Mouse (Mus musculus) gastrocnemius, postnatal 25 days (tissue): ENCODE measurements around the gene Chmp4b. TPM values are rescaled to one million over a fixed set of nuclear protein-coding genes. Genes with fewer than 3 reads are reported as not detected.

Source experiments
- DNase-seq: peaks from one replicate; pipeline ENCODE4 v3.0.0; 2022
- long read RNA-seq, 2 experiments: library from polyadenylated mRNA; stranded (forward); transcript quantifications; one replicate each; pipeline ENCODE4 v2.0.0; 2021
- total RNA-seq, 2 experiments: library from RNA; stranded (reverse); gene quantifications; 1 replicate in 1 of 2; 2 replicates in 1 of 2; pipeline ENCODE4 v1.2.3; 2021

The Chmp4b gene
- total RNA-seq = 100 to 1,000 TPM; 102 TPM
- long read RNA-seq, experiment 1, partial matches to known transcripts = 0 of 10 reads
- long read RNA-seq, experiment 1, other reads (novel, unspliced or antisense) = 7 of 10 reads
- long read RNA-seq, experiment 2, partial matches to known transcripts = 6 of 15 reads
- long read RNA-seq, experiment 2, other reads (novel, unspliced or antisense) = 8 of 15 reads

- no peak for DNase-seq
These were observed at the start of gene Chmp4b for GRCm38 (mm10) chr2:154651363-154651762. Chmp4b (plus strand) TSS chr2:154651705.

- DNase-seq = no peak
These were observed 48.4 kb upstream of the Chmp4b start for GRCm38 (mm10) chr2:154603007-154603637.

- peak; percentile 99 for DNase-seq
These were observed 47.8 kb upstream of the Chmp4b start, which contains the start of gene Pxmp4 for GRCm38 (mm10) chr2:154603638-154604153. Pxmp4 (minus strand) TSS chr2:154603708.

- no peak for DNase-seq
These were observed 47.3 kb upstream of the Chmp4b start for GRCm38 (mm10) chr2:154604156-154604555.

- DNase-seq = no peak
These were observed 44.5 kb upstream of the Chmp4b start for GRCm38 (mm10) chr2:154606965-154607364.

GRCm38 (mm10) chr2:154609050-154609767 lies 42.3 kb upstream of the Chmp4b start:
- no peak for DNase-seq

GRCm38 (mm10) chr2:154613118-154614115 lies 38.1 kb upstream of the Chmp4b start, which contains the start of the genes Zfp341 and 4930519P11Rik:
Zfp341 (plus strand) TSS chr2:154613297.
4930519P11Rik (minus strand) TSS chr2:154613437.
- DNase-seq = peak; percentile 92

GRCm38 (mm10) chr2:154614841-154615576 lies 36.5 kb upstream of the Chmp4b start:
- no peak for DNase-seq

GRCm38 (mm10) chr2:154615674-154616073 lies 35.8 kb upstream of the Chmp4b start:
- no peak for DNase-seq

GRCm38 (mm10) chr2:154617061-154617460 lies 34.4 kb upstream of the Chmp4b start:
- no peak for DNase-seq

GRCm38 (mm10) chr2:154621684-154622083 lies 29.8 kb upstream of the Chmp4b start:
- no peak for DNase-seq

- no peak for DNase-seq
These were observed 27.4 kb upstream of the Chmp4b start for GRCm38 (mm10) chr2:154624137-154624536.

- no peak for DNase-seq
These were observed 21.0 kb upstream of the Chmp4b start for GRCm38 (mm10) chr2:154630531-154630930.

GRCm38 (mm10) chr2:154632203-154632780 lies 19.2 kb upstream of the Chmp4b start:
- DNase-seq = no peak

GRCm38 (mm10) chr2:154633039-154633742 lies 18.3 kb upstream of the Chmp4b start:
- DNase-seq = no peak

GRCm38 (mm10) chr2:154633876-154634644 lies 17.4 kb upstream of the Chmp4b start:
- no peak for DNase-seq

GRCm38 (mm10) chr2:154635826-154636225 lies 15.7 kb upstream of the Chmp4b start:
- no peak for DNase-seq

- no peak for DNase-seq
These were observed 13.0 kb upstream of the Chmp4b start for GRCm38 (mm10) chr2:154638521-154638920.

- no peak for DNase-seq
These were observed 12.4 kb upstream of the Chmp4b start for GRCm38 (mm10) chr2:154639115-154639514.
